Mouse (Mus musculus) megakaryocyte, embryonic 14.5 days (primary cell): ENCODE measurements around the gene Dnaja3.
"Not testable (repeated sequence)": the region's sequence is repeated elsewhere in the genome, so short reads cannot be mapped to it uniquely, and the experiment has no call there.

Experiments
- FLI1 ChIP-seq: IDR thresholded peaks from 2 replicates; pipeline ENCODE4 v1.6.1; 2012; ENCODE audit warnings: low read length, inconsistent platforms, mixed read lengths
- GATA1 ChIP-seq: IDR thresholded peaks from 3 replicates; pipeline ENCODE4 v1.6.1; 2012; ENCODE audit warnings: mixed read lengths, low read length, inconsistent platforms, borderline replicate concordance

- not testable (repeated sequence) for TF ChIP-seq GATA1, FLI1
Observed at GRCm38 (mm10) chr16:4756660-4757335, 117.0 kb downstream of the Dnaja3 start.
